Mouse (Mus musculus) embryonic stem cell, embryonic (primary cell): ENCODE measurements around the gene Pcdh7.
"Not testable (repeated sequence)": the region's sequence is repeated elsewhere in the genome, so short reads cannot be mapped to it uniquely, and the experiment has no call there.

Source experiments
- CTCF ChIA-PET, 4 experiments: fragments of 300-600 bp in 2 of 4; fragments of 350-600 bp in 2 of 4; sonication (Branson Sonifier 250); formaldehyde crosslinking; loops; one replicate each; lab custom pipeline; 2022; ENCODE audit warnings: inconsistent platforms in 2 of 4; lab: Charles Lee
- POLR2A ChIA-PET, 4 experiments: fragments of 300-600 bp in 2 of 4; fragments of 350-600 bp in 2 of 4; sonication (Branson Sonifier 250); formaldehyde crosslinking; loops; one replicate each; lab custom pipeline; 2022; ENCODE audit warnings: antibody characterized with exemption in 4 of 4, inconsistent platforms in 1 of 4; lab: Charles Lee

Pcdh7 gene

DNA sequence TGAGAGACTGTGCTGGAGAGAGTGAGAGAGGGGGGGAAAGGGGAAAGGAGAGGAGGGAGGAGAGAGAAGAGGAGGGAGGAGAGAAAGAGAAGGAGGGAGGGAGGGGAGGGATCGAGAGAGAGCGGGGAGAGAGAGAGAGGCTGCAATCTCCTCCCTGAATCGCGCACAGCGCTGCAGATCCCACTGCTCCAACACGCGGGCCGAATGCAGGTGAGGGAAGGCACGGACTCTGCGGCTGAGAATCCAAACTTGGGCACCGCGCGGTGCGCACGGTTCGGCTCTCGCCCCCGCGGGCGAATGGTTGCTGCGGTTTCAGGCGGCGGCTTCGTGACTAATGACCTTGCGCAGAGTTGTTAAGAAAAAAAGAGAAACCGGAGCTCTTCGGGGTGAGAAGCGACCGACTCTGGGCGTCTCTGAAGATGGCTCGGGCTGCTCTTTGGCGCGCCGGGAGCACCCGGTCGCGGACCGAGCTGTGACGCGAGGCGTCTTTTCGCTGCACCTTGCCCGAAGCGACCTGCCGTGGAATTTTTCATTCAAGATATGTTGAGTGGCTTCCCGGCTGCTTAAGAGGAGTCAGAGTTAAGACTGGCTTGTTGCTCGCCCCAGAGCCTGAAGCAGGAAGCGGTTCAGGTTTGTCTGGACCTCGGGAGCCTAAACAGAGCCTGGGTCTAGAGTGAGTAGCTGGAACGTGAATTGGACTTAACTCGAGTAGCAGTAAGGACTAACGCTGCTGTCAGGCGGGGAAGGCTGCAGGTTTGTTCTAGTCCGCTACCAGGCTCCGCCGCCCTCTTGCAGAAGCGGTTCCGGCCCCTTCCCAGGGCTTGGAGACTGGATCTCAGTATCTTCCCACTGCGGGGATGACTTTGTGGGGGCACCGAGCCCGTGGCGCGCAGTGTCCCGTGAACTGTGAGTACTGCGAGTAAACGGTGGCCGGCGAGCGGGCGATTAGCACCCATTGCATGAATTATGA, at the start of gene Pcdh7:
TSS of gene Pcdh7 (plus strand) at position 62 of the 970 bp plus-strand sequence.
- POLR2A ChIA-PET = interaction anchor here in 1 of 4 experiments (0.7 kb wide), 1 partner anchor 151 kb away, joined by 3 read pairs; no protein-coding TSS in a partner anchor

DNA sequence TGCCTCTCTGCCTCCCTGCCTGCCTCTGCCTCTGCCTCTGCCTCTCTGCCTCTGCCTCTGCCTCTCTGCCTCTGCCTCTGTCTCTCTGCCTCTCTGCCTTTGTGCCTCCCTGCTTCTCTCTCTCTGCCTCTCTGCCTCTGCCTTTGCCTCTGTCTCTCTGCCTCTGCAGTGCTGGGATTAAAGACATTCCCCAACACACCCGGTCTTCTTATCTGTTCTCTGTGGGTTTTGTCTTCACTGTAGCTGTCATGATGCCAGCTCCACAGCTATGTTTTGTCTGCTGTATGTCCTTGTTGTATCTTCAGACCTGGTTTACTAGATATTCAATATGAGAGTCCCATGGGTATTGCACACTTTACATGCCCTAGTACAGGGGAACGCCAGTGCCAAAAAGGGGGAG, 40.8 kb upstream of the Pcdh7 start:
- POLR2A ChIA-PET, CTCF ChIA-PET: not testable (repeated sequence)

More for the DNA sequence above, at the start of gene Pcdh7:
- CTCF ChIA-PET = no interaction called here

DNA sequence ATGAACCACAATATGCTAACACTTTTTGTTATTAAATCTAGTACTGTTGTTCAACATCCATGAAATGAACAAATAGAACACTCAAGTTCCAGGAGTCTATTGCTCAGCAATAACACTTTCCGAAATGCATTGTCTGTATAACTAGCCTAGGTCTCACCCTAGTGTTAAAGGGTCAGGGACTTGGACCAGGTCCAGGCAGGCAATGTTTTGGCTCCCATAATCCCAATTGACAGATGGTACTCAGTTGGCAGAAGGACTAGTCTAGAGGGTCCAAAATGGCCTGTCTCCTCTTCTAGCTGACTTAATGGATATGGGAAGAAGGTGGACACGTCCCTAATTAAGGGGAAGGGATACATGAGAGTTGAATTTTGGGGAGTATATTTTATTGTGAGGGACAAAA, 9.4 kb upstream of the Pcdh7 start:
- ChIA-PET CTCF (no interaction called here), POLR2A (no interaction called here)

DNA sequence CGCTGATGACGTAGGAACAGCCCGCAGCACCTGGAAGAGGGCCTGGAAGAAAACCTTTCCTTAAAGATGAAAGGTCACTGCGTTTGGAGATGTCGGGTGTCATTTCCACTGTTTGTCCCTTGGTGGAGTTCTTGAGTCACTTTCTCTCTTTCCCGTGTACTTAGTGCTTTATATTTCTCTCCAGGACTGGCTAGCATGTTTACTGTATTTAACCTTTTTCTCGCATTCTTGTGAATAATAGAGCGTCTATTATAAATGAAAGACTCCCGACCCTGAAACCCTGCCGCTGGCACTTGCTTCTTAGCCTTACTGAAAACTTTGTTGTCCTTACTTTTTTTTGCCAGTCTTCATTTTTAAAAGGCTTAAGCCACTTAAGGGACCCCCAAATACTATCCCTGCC, 3.8 kb upstream of the Pcdh7 start:
- POLR2A ChIA-PET = no interaction called here
- CTCF ChIA-PET = no interaction called here

DNA sequence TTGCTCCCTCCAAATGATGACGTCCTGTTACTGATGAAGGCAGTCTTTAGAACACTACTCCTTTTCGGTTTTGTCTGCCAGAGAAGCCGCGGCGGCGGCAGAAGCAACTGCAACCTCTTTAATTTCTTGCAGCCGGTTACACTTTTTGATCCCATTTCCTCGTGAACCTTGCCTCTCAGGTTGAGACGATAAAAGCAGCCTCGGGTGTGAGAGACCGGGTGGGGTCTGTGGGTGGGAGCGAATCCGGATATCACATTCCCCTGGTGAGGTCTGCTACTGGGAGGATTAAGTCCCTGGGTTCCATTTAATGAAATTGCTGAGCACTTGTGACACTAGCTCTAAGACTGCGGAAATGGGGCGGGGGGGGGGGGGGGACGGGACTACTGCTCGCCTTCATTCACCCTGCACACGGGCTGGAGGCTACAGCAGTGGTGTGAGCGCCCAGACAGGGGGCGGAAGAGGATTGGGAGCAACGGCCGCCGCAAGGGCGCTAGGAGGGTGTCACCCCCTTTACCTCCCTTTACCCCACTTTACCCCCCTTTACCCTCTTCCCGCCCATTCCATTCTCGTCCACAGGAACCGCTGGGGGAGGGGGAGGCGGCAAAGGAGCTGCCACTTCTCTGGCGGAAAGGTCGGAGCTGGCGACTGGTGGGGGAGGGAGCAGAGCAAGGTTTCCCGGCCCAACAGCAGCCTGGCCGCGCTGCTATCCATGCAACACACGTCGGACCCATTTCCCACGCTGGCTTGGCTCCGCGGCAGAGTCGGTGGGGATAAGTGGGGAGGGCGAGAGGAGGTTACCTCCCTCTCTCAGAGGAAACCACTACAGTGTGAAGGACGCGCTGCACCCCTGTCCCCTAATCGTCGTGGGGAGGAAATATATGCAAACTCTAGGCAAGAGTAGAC, 2.9 kb upstream of the Pcdh7 start:
- CTCF ChIA-PET = no interaction called here
- POLR2A ChIA-PET = interaction anchor here in 1 of 4 experiments (0.5 kb wide), 1 partner anchor 1356 kb away, joined by 3 read pairs; no protein-coding TSS in a partner anchor

DNA sequence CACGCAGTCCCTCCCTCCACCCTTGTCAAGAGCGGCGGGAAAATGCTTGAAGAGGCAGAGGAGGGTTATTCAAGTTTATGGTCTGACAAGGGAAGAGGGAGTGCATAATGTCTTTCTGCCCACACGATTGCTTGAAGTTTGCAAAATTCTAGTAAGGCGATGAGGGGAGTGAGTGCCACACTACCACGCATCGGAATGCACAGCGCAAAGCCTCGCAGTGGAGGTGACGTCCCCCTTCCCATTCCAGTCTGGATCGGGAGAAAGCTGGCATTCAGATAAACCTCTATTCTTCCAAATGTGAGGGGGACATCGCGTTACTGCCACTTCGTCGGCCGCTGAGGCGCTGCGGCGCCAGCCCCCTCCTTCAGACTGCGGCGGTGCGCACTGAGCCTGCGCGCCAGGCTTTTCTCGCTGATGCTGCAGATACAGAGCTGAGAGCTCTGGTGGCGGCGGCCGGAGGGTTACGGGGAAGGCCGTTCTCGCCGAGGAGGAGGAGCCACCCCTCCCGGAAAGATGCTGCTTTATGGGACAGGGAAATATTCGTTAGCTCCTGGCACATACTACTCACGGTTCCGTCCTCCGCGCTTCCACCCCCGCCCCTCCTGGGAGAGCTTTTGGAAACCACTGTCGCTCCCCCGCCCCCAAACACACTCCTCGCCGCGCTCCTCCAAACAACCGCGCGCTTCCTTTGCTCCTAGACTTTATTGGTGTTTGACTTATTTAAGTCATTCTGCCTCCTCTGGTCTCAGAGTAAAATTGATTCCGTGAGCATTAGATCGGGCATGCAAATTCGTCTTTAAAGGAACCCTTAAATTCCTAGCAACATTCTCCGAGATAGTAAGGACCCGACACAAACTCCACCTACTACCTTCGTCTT, 2.0 kb upstream of the Pcdh7 start:
- POLR2A ChIA-PET = interaction anchor here in 1 of 4 experiments (0.5 kb wide), 1 partner anchor 1357 kb away, joined by 3 read pairs; no protein-coding TSS in a partner anchor
- CTCF ChIA-PET = no interaction called here

DNA sequence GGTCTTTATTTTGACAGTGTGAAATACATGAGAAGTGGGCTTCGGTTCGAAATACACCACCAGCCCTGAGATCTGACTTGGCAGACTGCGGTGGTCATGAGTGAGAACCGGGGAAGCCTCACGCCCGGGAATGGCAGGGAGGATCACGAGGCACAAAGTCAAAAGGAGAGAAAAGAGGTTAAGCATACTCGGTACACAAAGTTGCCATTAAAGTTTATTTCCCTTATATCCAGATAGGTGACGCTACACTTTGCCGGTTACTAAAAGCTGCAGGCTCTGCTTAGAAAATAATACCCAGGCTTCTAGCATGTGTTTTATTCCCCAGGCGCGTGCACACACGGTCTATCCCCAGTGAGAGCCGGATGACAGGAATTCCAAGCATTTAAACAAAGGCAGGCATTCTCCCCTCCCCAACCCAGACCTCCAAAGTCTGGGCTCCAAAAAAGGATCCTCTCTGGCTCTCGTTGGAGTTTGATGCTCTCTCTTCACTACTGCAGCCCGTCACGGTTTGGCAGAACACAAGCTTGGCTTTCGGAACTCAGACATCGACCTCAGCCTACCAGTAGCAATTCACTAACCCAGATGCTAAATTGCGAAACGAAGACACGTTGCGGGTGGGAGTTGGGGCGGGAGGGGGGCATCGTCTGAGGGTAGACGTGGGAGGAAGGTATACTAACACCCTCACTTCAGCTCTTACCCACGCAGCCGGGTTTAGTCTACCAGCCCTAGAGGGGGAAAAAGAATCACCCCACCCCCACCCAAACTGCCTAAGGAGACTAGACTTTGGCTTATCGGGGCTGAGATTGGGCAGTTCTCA, 1.1 kb upstream of the Pcdh7 start:
- CTCF ChIA-PET = no interaction called here
- POLR2A ChIA-PET = no interaction called here

DNA sequence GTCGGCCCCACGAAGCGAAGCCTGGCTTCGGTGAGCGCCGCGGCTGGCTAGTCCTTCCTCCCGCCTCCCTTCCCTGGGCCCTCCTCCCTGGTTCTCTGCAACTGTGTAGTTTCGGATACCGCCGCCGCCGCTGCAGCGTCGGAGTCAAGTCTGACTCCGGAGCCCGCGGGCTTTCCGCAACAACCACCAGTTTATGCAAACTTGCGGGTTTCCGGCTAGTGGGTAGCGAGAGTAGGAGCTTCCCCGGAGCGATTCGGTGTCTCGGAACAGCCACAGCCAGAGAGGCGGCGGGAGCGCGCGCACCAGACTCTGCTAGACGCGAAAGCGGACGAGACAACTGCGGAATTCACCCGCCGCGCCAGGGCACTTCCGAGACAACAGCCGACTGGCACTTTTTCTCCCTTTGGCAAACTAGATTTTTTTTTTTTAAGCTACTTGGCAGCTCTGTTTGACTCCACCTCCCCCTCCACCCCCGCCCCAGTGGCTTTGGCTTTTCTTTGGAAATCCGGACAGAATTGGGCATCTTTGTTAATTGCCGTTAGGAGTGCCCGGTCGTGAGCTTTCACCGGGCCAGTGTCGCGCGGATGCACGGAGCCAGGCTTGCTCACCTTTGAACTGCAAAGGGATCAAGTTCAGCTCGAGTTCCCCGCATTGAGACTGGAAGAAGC, 395 bp upstream of the Pcdh7 start:
- POLR2A ChIA-PET = interaction anchor here in 1 of 4 experiments (0.7 kb wide), 1 partner anchor 150 kb away, joined by 3 read pairs; no protein-coding TSS in a partner anchor
- CTCF ChIA-PET = no interaction called here

DNA sequence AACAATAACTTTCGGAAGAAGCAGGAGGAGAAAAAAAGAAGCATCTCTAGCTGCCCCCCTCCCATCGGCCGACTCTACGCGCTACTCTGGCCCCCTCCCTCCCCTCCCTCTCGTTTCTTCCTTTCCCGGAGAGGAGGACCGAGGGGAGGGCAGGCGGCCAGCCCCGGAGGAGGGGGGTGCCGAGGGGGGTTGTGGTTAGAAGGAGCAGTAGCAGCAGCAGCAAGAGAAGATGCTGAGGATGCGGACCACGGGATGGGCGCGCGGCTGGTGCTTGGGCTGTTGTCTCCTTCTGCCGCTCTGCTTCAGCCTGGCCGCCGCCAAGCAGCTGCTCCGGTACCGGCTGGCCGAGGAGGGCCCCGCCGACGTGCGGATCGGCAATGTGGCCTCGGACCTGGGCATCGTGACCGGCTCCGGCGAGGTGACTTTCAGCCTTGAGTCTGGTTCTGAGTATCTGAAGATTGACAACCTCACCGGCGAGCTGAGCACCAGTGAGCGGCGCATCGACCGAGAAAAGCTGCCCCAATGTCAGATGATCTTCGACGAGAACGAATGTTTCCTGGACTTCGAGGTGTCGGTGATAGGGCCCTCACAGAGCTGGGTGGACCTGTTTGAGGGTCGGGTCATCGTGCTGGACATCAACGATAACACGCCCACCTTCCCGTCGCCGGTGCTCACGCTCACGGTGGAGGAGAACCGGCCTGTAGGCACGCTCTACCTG, 1.3 kb downstream of the Pcdh7 start:
- ChIA-PET POLR2A (interaction anchor here in 1 of 4 experiments (1.1 kb wide), 1 partner anchor 70 kb away, joined by 3 read pairs; no protein-coding TSS in a partner anchor), CTCF (no interaction called here)

DNA sequence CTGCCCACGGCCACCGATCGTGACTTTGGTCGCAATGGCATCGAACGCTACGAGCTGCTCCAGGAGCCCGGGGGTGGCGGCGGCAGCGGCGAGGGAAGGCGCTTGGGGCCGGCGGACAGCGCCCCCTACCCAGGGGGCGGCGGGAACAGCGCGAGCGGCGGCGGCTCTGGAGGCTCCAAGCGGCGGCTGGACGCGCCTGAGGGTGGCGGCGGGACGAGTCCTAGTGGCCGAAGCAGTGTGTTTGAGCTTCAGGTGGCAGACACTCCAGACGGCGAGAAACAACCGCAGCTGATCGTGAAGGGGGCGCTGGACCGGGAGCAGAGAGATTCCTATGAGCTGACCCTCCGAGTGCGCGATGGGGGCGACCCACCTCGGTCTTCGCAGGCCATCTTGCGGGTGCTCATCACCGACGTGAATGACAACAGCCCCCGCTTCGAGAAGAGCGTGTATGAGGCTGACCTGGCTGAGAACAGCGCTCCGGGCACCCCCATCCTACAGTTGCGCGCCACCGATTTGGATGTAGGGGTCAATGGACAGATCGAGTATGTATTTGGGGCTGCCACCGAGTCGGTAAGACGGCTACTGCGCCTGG, 1.9 kb downstream of the Pcdh7 start:
- ChIA-PET CTCF (no interaction called here), POLR2A (interaction anchor here in 1 of 4 experiments (1.1 kb wide), 1 partner anchor 69 kb away, joined by 3 read pairs; no protein-coding TSS in a partner anchor)

DNA sequence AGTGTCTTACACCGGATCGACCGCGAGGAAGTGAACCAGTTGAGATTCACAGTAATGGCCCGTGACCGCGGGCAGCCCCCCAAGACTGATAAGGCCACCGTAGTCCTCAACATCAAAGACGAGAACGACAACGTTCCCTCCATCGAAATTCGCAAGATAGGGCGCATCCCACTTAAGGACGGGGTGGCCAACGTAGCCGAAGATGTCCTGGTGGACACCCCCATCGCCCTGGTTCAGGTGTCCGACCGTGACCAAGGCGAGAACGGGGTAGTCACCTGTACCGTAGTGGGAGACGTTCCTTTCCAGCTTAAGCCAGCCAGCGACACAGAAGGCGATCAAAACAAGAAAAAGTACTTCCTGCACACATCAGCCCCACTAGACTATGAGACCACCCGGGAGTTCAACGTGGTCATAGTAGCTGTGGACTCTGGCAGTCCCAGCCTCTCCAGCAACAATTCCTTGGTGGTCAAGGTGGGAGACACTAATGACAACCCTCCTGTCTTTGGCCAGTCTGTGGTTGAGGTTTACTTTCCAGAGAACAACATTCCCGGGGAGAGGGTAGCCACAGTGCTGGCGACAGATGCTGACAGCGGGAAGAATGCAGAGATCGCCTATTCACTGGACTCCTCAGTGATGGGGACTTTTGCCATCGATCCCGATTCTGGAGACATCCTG, 2.6 kb downstream of the Pcdh7 start:
- CTCF ChIA-PET = no interaction called here
- POLR2A ChIA-PET = no interaction called here

DNA sequence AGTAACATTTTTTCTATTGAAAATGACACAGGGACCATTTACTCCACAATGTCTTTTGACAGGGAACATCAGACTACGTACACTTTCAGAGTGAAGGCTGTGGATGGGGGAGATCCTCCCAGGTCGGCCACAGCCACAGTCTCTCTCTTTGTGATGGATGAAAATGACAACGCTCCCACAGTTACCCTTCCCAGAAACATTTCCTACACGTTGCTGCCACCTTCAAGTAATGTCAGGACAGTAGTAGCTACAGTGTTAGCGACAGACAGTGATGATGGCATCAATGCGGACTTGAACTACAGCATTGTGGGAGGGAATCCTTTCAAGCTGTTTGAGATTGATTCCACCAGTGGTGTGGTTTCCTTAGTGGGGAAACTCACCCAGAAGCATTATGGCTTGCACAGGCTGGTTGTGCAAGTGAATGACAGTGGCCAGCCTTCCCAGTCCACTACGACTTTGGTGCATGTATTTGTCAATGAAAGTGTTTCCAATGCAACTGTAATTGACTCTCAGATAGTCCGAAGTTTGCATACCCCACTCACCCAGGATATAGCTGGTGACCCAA, 3.5 kb downstream of the Pcdh7 start:
- ChIA-PET CTCF (no interaction called here), POLR2A (interaction anchor here in 1 of 4 experiments (1.0 kb wide), 1 partner anchor 9 kb away, joined by 3 read pairs; no protein-coding TSS in a partner anchor)

DNA sequence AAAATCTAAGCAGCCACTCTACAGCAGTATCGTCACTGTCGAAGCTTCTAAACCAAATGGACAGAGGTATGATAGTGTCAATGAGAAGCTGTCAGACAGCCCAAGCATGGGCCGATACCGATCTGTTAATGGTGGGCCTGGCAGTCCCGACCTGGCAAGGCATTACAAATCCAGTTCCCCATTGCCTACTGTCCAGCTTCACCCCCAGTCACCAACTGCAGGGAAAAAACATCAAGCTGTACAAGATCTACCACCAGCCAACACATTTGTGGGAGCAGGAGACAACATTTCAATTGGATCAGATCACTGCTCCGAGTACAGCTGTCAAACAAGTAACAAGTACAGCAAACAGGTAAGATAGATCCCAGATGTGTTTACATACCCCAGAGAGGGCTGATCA, 4.2 kb downstream of the Pcdh7 start:
- POLR2A ChIA-PET = interaction anchor here in 1 of 4 experiments (1.0 kb wide), 1 partner anchor 10 kb away, joined by 3 read pairs; no protein-coding TSS in a partner anchor
- CTCF ChIA-PET = no interaction called here

DNA sequence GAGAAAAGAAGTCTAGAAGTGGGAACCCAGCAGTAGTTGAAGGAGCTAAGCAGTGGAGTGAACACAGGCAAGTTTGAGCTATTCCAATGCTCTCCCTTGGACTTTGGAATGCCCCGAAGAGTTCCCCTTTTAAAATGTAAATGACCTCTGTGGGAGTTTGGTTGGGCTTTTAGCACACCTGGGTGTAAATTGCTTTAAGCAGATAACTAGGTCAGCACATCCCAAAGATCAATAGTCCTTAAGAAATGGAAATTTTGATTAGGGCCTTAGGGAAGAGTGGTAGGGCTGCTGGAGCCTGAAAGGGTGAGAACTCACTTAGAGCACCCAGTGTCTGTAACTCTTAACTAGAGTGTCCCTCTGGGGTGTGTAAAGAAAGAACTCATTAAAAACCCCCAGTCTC, 15.7 kb downstream of the Pcdh7 start:
- ChIA-PET CTCF (no interaction called here), POLR2A (no interaction called here)

DNA sequence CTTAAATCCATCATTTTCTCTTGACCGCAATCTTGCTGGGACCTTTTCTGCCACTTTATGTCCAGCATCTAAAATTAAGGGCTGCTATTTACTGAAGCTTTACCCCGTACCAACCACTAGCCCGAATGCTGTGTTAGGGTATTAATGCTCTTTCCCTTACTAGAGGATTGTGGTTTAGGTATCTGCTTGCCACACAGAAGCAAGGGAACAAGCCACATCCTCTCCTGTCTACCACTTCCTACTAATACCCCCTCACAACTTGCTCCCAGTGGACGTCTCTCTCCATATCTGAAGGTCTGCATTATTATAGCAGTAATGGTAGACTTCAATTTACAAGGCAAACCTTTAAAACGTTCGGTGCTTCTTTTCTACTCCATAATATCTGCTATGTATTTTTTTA, 18.0 kb downstream of the Pcdh7 start:
- ChIA-PET POLR2A (no interaction called here), CTCF (no interaction called here)
